Mouse (Mus musculus): ENCODE data around the gene Efl1. TPM values are rescaled to one million over a fixed set of nuclear protein-coding genes. Genes with fewer than 3 reads are reported as not detected.

Gene Efl1
- polyA plus RNA-seq, 1 experiment from 2014 or later = 17.3 TPM

DNA sequence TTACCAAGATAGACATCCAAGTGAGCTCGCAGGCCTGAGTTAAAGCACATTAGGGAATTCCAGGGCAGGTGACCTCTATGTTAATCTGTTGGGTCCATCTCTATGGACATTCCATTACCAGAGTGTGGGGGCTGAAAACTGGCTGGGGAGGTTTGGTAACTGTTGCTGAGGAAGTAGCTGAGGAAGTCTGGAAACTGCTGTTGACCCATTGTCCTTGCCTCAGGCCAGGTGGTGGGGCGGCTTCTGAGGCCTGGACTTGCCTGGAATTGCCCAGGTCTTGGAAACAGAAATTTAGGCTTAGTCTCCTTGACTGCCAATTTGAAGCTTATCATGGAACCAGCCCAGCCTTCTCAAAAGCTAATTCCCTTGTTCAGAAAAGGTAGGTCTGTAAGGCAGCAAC is 134.7 kb downstream of the Efl1 start:
- H3K36me3 ChIP-seq (ENCODE audit: control insufficient read depth, insufficient read depth, low read length) = no peaks in the 10 kb centered on the region
- H3K4me3 ChIP-seq (ENCODE audit: low read depth, low read length) = no peak overlapping the region
- H3K9me3 ChIP-seq (replicated peaks; ENCODE audit: control insufficient read depth, low read length, poor library complexity, severe bottlenecking) = no peaks in the 10 kb centered on the region
- H3K27me3 ChIP-seq (ENCODE audit: control insufficient read depth, insufficient read depth, low read depth, low read length) = no peaks in the 10 kb centered on the region
- ATAC-seq = no peak
- WGBS = 96% methylated on average over 2 of the region's 2 CpGs
- H3K9ac ChIP-seq (ENCODE audit: low read depth, low read length) = no peak overlapping the region
- H3K4me2 ChIP-seq (ENCODE audit: low read length) = no peak overlapping the region
- no peak overlapping the region for H3K27ac ChIP-seq (ENCODE audit: low read length)
- H3K4me1 ChIP-seq (ENCODE audit: control insufficient read depth, insufficient read depth, low read length) = no peaks in the 10 kb centered on the region

DNA sequence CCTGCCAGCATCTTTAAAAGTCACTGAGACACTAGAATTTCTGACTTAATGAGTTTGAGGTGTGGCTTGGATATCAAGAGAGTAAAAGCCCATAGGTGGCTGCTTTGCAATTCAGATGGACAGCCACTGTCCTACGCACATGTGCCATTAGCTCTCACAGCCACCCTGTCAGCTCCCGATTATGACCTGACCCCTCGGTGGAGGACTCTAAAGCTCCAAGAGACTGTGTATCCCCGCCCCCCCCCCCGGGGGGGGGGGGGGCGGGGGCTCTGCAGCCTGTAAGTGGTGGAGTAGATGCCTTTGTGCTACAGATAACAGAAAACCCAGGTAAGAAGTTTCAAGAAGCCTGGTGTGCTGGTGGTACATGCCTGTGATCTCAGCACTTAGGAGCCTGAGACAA is 135.3 kb downstream of the Efl1 start:
- Histone ChIP-seq H3K9ac (ENCODE audit: low read depth, low read length) (no peak overlapping the region), H3K9me3 (replicated peaks; ENCODE audit: control insufficient read depth, low read length, poor library complexity, severe bottlenecking) (no peaks in the 10 kb centered on the region), H3K27ac (ENCODE audit: low read length) (no peak overlapping the region), H3K4me1 (ENCODE audit: control insufficient read depth, insufficient read depth, low read length) (no peaks in the 10 kb centered on the region), H3K27me3 (ENCODE audit: control insufficient read depth, insufficient read depth, low read depth, low read length) (no peaks in the 10 kb centered on the region), H3K36me3 (ENCODE audit: control insufficient read depth, insufficient read depth, low read length) (no peaks in the 10 kb centered on the region), H3K4me2 (ENCODE audit: low read length) (no peak overlapping the region), H3K4me3 (ENCODE audit: low read depth, low read length) (no peak overlapping the region)
- ATAC-seq = no peak
- 53% methylated on average over 4 of the region's 6 CpGs for WGBS

DNA sequence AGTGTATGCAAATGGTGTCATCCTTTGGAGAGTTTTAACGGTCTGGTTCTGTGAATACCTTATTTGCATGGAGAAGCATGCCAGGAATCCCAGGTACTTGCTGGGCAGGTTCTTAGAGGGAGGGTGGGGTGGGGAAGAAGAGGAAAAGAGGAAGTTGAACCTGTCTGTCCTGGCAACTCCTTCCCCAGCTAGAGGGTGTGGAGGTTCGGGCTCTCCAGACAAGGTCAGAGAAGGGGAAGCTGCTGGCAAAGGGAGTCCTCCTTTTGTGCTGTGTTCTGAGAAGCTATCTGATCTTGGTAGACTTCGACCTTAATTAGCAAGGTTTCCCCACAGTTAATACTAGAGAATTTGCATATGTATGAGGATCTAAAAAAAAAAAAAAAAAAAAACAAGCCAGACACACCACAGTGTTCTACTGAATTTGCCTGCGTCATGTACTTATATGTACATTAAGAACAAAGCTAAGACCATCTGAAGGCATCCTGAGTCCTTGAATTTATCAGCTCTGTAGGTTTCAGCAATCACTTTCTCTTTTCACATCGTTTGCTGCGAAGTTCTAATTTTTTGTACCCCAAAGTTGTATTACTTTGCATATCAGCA is 137.0 kb downstream of the Efl1 start:
- H3K27ac ChIP-seq (ENCODE audit: low read length) = no peak overlapping the region
- no peaks in the 10 kb centered on the region for H3K9me3 ChIP-seq (replicated peaks; ENCODE audit: control insufficient read depth, low read length, poor library complexity, severe bottlenecking)

DNA sequence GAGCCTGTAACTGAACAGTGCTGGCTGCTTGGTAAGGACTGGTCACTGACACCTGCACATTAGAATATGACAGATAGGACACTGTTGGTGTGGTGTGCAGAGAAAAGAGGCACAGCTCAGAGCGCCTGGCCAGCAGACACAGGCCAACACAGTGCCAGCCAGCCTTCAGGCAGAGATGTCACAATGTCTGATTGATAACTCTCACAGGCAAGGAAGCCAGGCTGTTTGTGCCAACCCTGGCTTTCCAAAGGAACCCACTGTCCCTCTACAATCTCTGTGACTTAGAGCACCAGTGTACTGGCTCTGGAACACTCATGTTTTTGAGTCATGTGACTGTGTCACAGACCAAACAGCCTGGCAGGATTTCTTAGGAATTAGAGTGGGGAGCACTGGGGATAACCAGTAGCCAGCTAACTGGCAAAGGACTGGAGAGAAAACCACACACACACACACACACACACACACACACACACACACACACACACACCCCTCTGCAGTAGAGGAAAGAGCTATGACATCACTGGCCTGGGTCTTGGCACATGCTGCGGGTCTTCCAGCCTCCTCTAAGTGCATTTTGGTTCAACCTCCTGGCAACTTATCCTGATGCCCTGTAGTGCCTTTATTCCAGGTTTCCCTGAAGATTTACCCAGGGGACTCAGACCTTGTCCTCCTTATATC is 137.7 kb downstream of the Efl1 start:
- Histone ChIP-seq H3K27ac (ENCODE audit: low read length) (no peak overlapping the region), H3K4me2 (ENCODE audit: low read length) (no peak overlapping the region), H3K4me1 (ENCODE audit: control insufficient read depth, insufficient read depth, low read length) (no peaks in the 10 kb centered on the region), H3K27me3 (ENCODE audit: control insufficient read depth, insufficient read depth, low read depth, low read length) (no peaks in the 10 kb centered on the region), H3K9ac (ENCODE audit: low read depth, low read length) (no peak overlapping the region), H3K4me3 (ENCODE audit: low read depth, low read length) (no peak overlapping the region), H3K9me3 (replicated peaks; ENCODE audit: control insufficient read depth, low read length, poor library complexity, severe bottlenecking) (no peaks in the 10 kb centered on the region), H3K36me3 (ENCODE audit: control insufficient read depth, insufficient read depth, low read length) (no peaks in the 10 kb centered on the region)
- peak; percentile 62 for ATAC-seq
- 69% methylated on average over 2 of the region's 2 CpGs for WGBS

More for the DNA sequence above, 137.0 kb downstream of the Efl1 start:
- no peak for ATAC-seq
- Histone ChIP-seq H3K9ac (ENCODE audit: low read depth, low read length) (no peak overlapping the region), H3K27me3 (ENCODE audit: control insufficient read depth, insufficient read depth, low read depth, low read length) (no peaks in the 10 kb centered on the region), H3K4me2 (ENCODE audit: low read length) (no peak overlapping the region), H3K36me3 (ENCODE audit: control insufficient read depth, insufficient read depth, low read length) (no peaks in the 10 kb centered on the region), H3K4me3 (ENCODE audit: low read depth, low read length) (no peak overlapping the region), H3K4me1 (ENCODE audit: control insufficient read depth, insufficient read depth, low read length) (no peaks in the 10 kb centered on the region)
- 64% methylated on average over 6 of the region's 6 CpGs for WGBS

DNA sequence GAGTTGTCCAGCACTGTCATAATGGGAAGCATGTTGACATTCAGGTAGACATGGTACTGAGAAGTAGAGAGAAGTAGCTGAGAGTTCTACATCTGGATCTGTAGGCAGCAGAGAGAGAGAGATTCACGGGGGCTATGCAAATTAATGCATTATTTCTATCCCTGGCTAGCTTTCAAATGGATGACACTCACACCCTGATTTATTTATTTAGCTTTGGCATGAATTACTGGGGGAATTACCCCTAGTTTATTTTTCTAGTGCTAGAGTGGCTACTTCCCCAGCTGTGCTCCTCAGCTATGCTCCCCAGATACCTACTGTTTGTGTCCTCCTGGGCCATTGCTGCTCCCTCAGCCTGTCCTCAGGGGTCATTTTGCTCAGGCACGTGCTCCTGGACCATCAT is 144.2 kb downstream of the Efl1 start:
- no peak for ATAC-seq
- no peak overlapping the region for H3K27ac ChIP-seq (ENCODE audit: low read length)
- H3K4me3 ChIP-seq (ENCODE audit: low read depth, low read length) = no peak overlapping the region
- H3K4me2 ChIP-seq (ENCODE audit: low read length) = no peak overlapping the region
- H3K36me3 ChIP-seq (ENCODE audit: control insufficient read depth, insufficient read depth, low read length) = no peaks in the 10 kb centered on the region
- H3K9me3 ChIP-seq (replicated peaks; ENCODE audit: control insufficient read depth, low read length, poor library complexity, severe bottlenecking) = no peaks in the 10 kb centered on the region
- no peaks in the 10 kb centered on the region for H3K27me3 ChIP-seq (ENCODE audit: control insufficient read depth, insufficient read depth, low read depth, low read length)
- no peaks in the 10 kb centered on the region for H3K4me1 ChIP-seq (ENCODE audit: control insufficient read depth, insufficient read depth, low read length)
- no peak overlapping the region for H3K9ac ChIP-seq (ENCODE audit: low read depth, low read length)
- 48% methylated on average over 2 of the region's 2 CpGs for WGBS

DNA sequence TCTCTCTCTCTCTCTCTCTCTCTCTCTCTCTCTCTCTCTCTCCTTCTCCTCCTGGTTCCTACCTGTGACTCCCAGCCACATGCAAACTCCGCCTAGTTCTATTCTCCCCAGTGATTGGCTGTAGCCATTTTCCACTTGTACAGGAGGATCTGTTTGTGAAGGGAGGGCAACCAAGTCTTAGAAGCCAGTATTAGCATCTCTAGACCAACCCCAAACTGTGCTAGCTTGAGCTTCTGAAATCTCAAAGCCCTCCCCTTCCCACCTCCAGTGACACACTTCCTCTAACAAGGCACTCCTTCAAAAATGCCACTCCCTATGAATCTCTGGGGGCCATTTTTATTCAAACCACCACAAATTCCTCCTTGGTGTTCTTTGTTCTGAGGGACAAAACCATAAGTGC is 144.7 kb downstream of the Efl1 start:
- H3K9ac ChIP-seq (ENCODE audit: low read depth, low read length) = no peak overlapping the region
- H3K4me3 ChIP-seq (ENCODE audit: low read depth, low read length) = no peak overlapping the region
- H3K27me3 ChIP-seq (ENCODE audit: control insufficient read depth, insufficient read depth, low read depth, low read length) = no peaks in the 10 kb centered on the region
- 90% methylated on average over 1 of the region's 1 CpGs for WGBS
- no peak overlapping the region for H3K4me2 ChIP-seq (ENCODE audit: low read length)
- H3K4me1 ChIP-seq (ENCODE audit: control insufficient read depth, insufficient read depth, low read length) = no peaks in the 10 kb centered on the region
- no peaks in the 10 kb centered on the region for H3K9me3 ChIP-seq (replicated peaks; ENCODE audit: control insufficient read depth, low read length, poor library complexity, severe bottlenecking)
- no peak overlapping the region for H3K27ac ChIP-seq (ENCODE audit: low read length)
- H3K36me3 ChIP-seq (ENCODE audit: control insufficient read depth, insufficient read depth, low read length) = no peaks in the 10 kb centered on the region
- ATAC-seq = no peak

DNA sequence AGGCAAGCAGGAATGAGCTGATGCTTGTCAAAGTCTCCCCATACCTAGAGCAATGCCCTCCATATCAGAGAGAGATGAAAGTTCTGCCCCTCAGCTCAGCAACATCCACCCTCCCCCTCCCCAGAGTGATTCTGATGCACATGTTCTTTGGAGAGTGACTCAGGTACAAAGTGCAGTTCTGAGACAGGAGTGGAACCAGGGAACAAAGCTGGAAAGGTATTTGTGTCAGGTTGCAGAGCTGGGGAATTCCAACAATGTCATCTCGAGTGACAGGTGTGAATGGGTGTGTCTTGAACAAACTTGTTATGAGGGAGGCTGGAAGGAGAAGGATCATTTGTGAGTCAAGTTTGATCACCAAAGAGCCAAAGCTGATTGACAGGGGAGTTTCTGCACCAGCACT is 146.1 kb downstream of the Efl1 start:
- Histone ChIP-seq H3K27ac (ENCODE audit: low read length) (no peak overlapping the region), H3K36me3 (ENCODE audit: control insufficient read depth, insufficient read depth, low read length) (no peaks in the 10 kb centered on the region), H3K4me1 (ENCODE audit: control insufficient read depth, insufficient read depth, low read length) (no peaks in the 10 kb centered on the region), H3K4me2 (ENCODE audit: low read length) (no peak overlapping the region), H3K9me3 (replicated peaks; ENCODE audit: control insufficient read depth, low read length, poor library complexity, severe bottlenecking) (no peaks in the 10 kb centered on the region), H3K27me3 (ENCODE audit: control insufficient read depth, insufficient read depth, low read depth, low read length) (no peaks in the 10 kb centered on the region), H3K4me3 (ENCODE audit: low read depth, low read length) (no peak overlapping the region), H3K9ac (ENCODE audit: low read depth, low read length) (no peak overlapping the region)
- no peak for ATAC-seq
- WGBS = 65% methylated on average over 1 of the region's 1 CpGs

DNA sequence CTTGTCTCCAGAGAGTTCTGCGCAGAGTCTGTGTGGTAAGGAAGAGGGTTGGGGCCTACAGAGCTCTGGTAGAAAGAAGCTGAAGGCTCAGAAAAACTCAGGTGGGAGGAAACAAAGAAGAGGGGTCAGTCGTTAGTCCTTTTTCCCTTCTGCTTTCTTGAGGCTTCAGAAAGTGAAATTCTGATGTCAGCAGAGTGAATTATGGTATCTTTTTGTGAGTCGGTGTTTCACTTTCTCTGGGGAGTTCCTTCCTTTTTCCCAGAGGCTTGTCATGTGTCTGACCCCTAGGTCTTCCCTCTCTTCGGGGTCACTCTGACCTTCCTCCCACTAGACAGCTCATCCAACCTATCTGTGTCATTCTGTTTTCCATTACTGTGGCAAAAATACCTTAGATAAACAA is 153.8 kb downstream of the Efl1 start:
- no peak overlapping the region for H3K4me2 ChIP-seq (ENCODE audit: low read length)
- H3K4me1 ChIP-seq (ENCODE audit: control insufficient read depth, insufficient read depth, low read length) = no peaks in the 10 kb centered on the region
- no peak overlapping the region for H3K27ac ChIP-seq (ENCODE audit: low read length)
- WGBS = 71% methylated on average over 4 of the region's 4 CpGs
- no peak overlapping the region for H3K9ac ChIP-seq (ENCODE audit: low read depth, low read length)
- no peaks in the 10 kb centered on the region for H3K36me3 ChIP-seq (ENCODE audit: control insufficient read depth, insufficient read depth, low read length)
- H3K27me3 ChIP-seq (ENCODE audit: control insufficient read depth, insufficient read depth, low read depth, low read length) = no peaks in the 10 kb centered on the region
- H3K4me3 ChIP-seq (ENCODE audit: low read depth, low read length) = no peak overlapping the region
- no peak for ATAC-seq
- H3K9me3 ChIP-seq (replicated peaks; ENCODE audit: control insufficient read depth, low read length, poor library complexity, severe bottlenecking) = no peaks in the 10 kb centered on the region

DNA sequence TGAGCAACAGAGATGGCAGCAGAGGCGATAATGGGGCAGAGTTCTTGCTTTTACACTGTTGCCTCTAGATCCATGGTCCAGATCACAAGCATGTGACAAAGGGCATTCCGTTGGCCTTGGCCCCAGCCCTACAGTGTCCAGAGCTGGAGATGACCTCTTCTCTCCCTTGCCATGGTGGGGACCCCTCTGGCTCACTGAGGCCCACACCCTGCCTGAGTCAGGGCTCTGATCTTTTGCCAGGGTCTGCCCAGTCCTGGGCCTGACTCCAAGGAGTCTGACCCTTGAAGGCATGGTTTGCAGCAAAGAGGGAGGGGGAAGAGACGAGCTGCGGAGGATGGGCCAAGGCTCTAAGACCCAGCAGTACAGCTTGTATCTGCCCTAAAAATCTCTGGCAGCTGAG is 159.8 kb downstream of the Efl1 start:
- WGBS = 67% methylated on average over 4 of the region's 4 CpGs
- ATAC-seq = no peak; the same call in 1 of the 2 replicates
- H3K36me3 ChIP-seq (ENCODE audit: control insufficient read depth, insufficient read depth, low read length) = no peaks in the 10 kb centered on the region

More for the DNA sequence above, 159.8 kb downstream of the Efl1 start:
- no peak overlapping the region for H3K27ac ChIP-seq (ENCODE audit: low read length)
- no peaks in the 10 kb centered on the region for H3K27me3 ChIP-seq (ENCODE audit: control insufficient read depth, insufficient read depth, low read depth, low read length)
- H3K4me3 ChIP-seq (ENCODE audit: low read depth, low read length) = no peak overlapping the region
- H3K9me3 ChIP-seq (replicated peaks; ENCODE audit: control insufficient read depth, low read length, poor library complexity, severe bottlenecking) = no peaks in the 10 kb centered on the region
- no peak overlapping the region for H3K9ac ChIP-seq (ENCODE audit: low read depth, low read length)
- no peak overlapping the region for H3K4me2 ChIP-seq (ENCODE audit: low read length)
- peaks cover 3% of the 10 kb centered on the region; the same call in 1 of the 2 replicates for H3K4me1 ChIP-seq (ENCODE audit: control insufficient read depth, insufficient read depth, low read length)
